Mouse (Mus musculus): Measurements from ENCODE around the gene Slc25a30. TPM values are rescaled to one million over a fixed set of nuclear protein-coding genes. Genes with fewer than 3 reads are reported as not detected.

Slc25a30 gene
- total RNA-seq, 1 experiment, result 5.1 TPM

GRCm38 (mm10) chr14:75795918-75796317 lies 9.1 kb upstream of the Slc25a30 start:
- Histone ChIP-seq H3K9ac (ENCODE audit: insufficient read depth, low read depth, low read length, poor library complexity, severe bottlenecking) (no peak overlapping the region), H3K4me1 (ENCODE audit: control insufficient read depth in 2 of 2, insufficient read depth in 2 of 2, low read length in 2 of 2, poor library complexity in 1 of 2) (peaks cover 0 to 2% of the 10 kb centered on the region in 2 experiments; a peak in 1 of 4 replicates), H3K4me3 (ENCODE audit: insufficient read depth in 1 of 2, low read depth in 1 of 2, low read length in 2 of 2, poor library complexity in 1 of 2, severe bottlenecking in 1 of 2) (no peak overlapping the region), H3K27ac (ENCODE audit: insufficient read depth, low read depth, low read length, poor library complexity, severe bottlenecking) (no peak overlapping the region), H3K36me3 (ENCODE audit: control insufficient read depth, insufficient read depth, low read length, poor library complexity, severe bottlenecking) (no peaks in the 10 kb centered on the region), H3K9me3 (ENCODE audit: control insufficient read depth, insufficient read depth, low read depth, low read length) (no peaks in the 10 kb centered on the region)
- in situ Hi-C loops (cut with MboI; ENCODE audit: low sequenced_read_pairs in 2 of 2, unreplicated experiment in 2 of 2), result no loop called here
- TF ChIP-seq ZC3H11A (IDR thresholded peaks at IDR 0.05; ENCODE audit: borderline replicate concordance, low read depth, low read length) (no peak), CHD2 (IDR thresholded peaks at IDR 0.05; ENCODE audit: low read depth, low read length) (no peak)
- no peak for DNase-seq (ENCODE audit: low read depth, low spot score)

GRCm38 (mm10) chr14:75794726-75795125 lies 7.9 kb upstream of the Slc25a30 start:
- Histone ChIP-seq H3K4me1 (ENCODE audit: control insufficient read depth in 2 of 2, insufficient read depth in 2 of 2, low read length in 2 of 2, poor library complexity in 1 of 2) (peaks cover 0 to 2% of the 10 kb centered on the region in 2 experiments; a peak in 1 of 4 replicates), H3K4me3 (ENCODE audit: insufficient read depth in 1 of 2, low read depth in 1 of 2, low read length in 2 of 2, poor library complexity in 1 of 2, severe bottlenecking in 1 of 2) (no peak overlapping the region), H3K9ac (ENCODE audit: insufficient read depth, low read depth, low read length, poor library complexity, severe bottlenecking) (no peak overlapping the region), H3K36me3 (ENCODE audit: control insufficient read depth, insufficient read depth, low read length, poor library complexity, severe bottlenecking) (no peaks in the 10 kb centered on the region), H3K27ac (ENCODE audit: insufficient read depth, low read depth, low read length, poor library complexity, severe bottlenecking) (no peak overlapping the region), H3K9me3 (ENCODE audit: control insufficient read depth, insufficient read depth, low read depth, low read length) (no peaks in the 10 kb centered on the region)
- in situ Hi-C loops (cut with MboI; ENCODE audit: low sequenced_read_pairs in 2 of 2, unreplicated experiment in 2 of 2), result no loop called here
- DNase-seq (ENCODE audit: low read depth, low spot score), result no peak
- no peak for TF ChIP-seq ZC3H11A (IDR thresholded peaks at IDR 0.05; ENCODE audit: borderline replicate concordance, low read depth, low read length)
- no peak for TF ChIP-seq MAFK (IDR thresholded peaks at IDR 0.05; ENCODE audit: insufficient read depth, low read depth, low read length)
- TF ChIP-seq HCFC1 (IDR thresholded peaks at IDR 0.05; ENCODE audit: borderline replicate concordance, insufficient read depth, low read length), result no peak

- Histone ChIP-seq H3K36me3 (ENCODE audit: control insufficient read depth, insufficient read depth, low read length, poor library complexity, severe bottlenecking) (no peaks in the 10 kb centered on the region), H3K4me3 (ENCODE audit: insufficient read depth in 1 of 2, low read depth in 1 of 2, low read length in 2 of 2, poor library complexity in 1 of 2, severe bottlenecking in 1 of 2) (no peak overlapping the region), H3K27ac (ENCODE audit: insufficient read depth, low read depth, low read length, poor library complexity, severe bottlenecking) (no peak overlapping the region), H3K4me1 (ENCODE audit: control insufficient read depth in 2 of 2, insufficient read depth in 2 of 2, low read length in 2 of 2, poor library complexity in 1 of 2) (peaks cover 0 to 2% of the 10 kb centered on the region in 2 experiments; a peak in 1 of 4 replicates), H3K9ac (ENCODE audit: insufficient read depth, low read depth, low read length, poor library complexity, severe bottlenecking) (no peak overlapping the region), H3K9me3 (ENCODE audit: control insufficient read depth, insufficient read depth, low read depth, low read length) (no peaks in the 10 kb centered on the region)
- in situ Hi-C loops (cut with MboI; ENCODE audit: low sequenced_read_pairs in 2 of 2, unreplicated experiment in 2 of 2), result no loop called here
- TF ChIP-seq CHD2 (IDR thresholded peaks at IDR 0.05; ENCODE audit: low read depth, low read length), result no peak
- DNase-seq (ENCODE audit: low read depth, low spot score), result no peak
Observed at GRCm38 (mm10) chr14:75794324-75794723, 7.5 kb upstream of the Slc25a30 start.

- no peak for TF ChIP-seq MAFK (IDR thresholded peaks at IDR 0.05; ENCODE audit: insufficient read depth, low read depth, low read length)
- no peaks in the 10 kb centered on the region for H3K36me3 ChIP-seq (ENCODE audit: control insufficient read depth, insufficient read depth, low read length, poor library complexity, severe bottlenecking)
- H3K4me1 ChIP-seq (ENCODE audit: control insufficient read depth in 2 of 2, insufficient read depth in 2 of 2, low read length in 2 of 2, poor library complexity in 1 of 2), result peaks cover 0 to under 1% of the 10 kb centered on the region in 2 experiments; a peak in 1 of 4 replicates
- no peak overlapping the region for H3K4me3 ChIP-seq (ENCODE audit: insufficient read depth in 1 of 2, low read depth in 1 of 2, low read length in 2 of 2, poor library complexity in 1 of 2, severe bottlenecking in 1 of 2)
- no peaks in the 10 kb centered on the region for H3K9me3 ChIP-seq (ENCODE audit: control insufficient read depth, insufficient read depth, low read depth, low read length)
- H3K9ac ChIP-seq (ENCODE audit: insufficient read depth, low read depth, low read length, poor library complexity, severe bottlenecking), result no peak overlapping the region
- H3K27ac ChIP-seq (ENCODE audit: insufficient read depth, low read depth, low read length, poor library complexity, severe bottlenecking), result no peak overlapping the region
- in situ Hi-C loops (cut with MboI; ENCODE audit: low sequenced_read_pairs in 2 of 2, unreplicated experiment in 2 of 2), result no loop called here
- DNase-seq (ENCODE audit: low read depth, low spot score), result no peak
Observed at GRCm38 (mm10) chr14:75793110-75793509, 6.3 kb upstream of the Slc25a30 start.

GRCm38 (mm10) chr14:75791372-75791771 lies 4.5 kb upstream of the Slc25a30 start:
- Histone ChIP-seq H3K4me1 (ENCODE audit: control insufficient read depth in 2 of 2, insufficient read depth in 2 of 2, low read length in 2 of 2, poor library complexity in 1 of 2) (no peaks in the 10 kb centered on the region), H3K9ac (ENCODE audit: insufficient read depth, low read depth, low read length, poor library complexity, severe bottlenecking) (no peak overlapping the region), H3K36me3 (ENCODE audit: control insufficient read depth, insufficient read depth, low read length, poor library complexity, severe bottlenecking) (no peaks in the 10 kb centered on the region), H3K9me3 (ENCODE audit: control insufficient read depth, insufficient read depth, low read depth, low read length) (no peaks in the 10 kb centered on the region), H3K27ac (ENCODE audit: insufficient read depth, low read depth, low read length, poor library complexity, severe bottlenecking) (no peak overlapping the region), H3K4me3 (ENCODE audit: insufficient read depth in 1 of 2, low read depth in 1 of 2, low read length in 2 of 2, poor library complexity in 1 of 2, severe bottlenecking in 1 of 2) (no peak overlapping the region)
- TF ChIP-seq CHD2 (IDR thresholded peaks at IDR 0.05; ENCODE audit: low read depth, low read length) (no peak), MAFK (IDR thresholded peaks at IDR 0.05; ENCODE audit: insufficient read depth, low read depth, low read length) (no peak), ZC3H11A (IDR thresholded peaks at IDR 0.05; ENCODE audit: borderline replicate concordance, low read depth, low read length) (no peak), ZNF384 (IDR thresholded peaks at IDR 0.05; ENCODE audit: low read depth, low read length) (no peak), HCFC1 (IDR thresholded peaks at IDR 0.05; ENCODE audit: borderline replicate concordance, insufficient read depth, low read length) (no peak)
- DNase-seq (ENCODE audit: low read depth, low spot score), result no peak
- in situ Hi-C loops (cut with MboI; ENCODE audit: low sequenced_read_pairs in 2 of 2, unreplicated experiment in 2 of 2), result no loop called here
